Mouse (Mus musculus) ES-E14 (cell line): Measurements from ENCODE around the gene Crls1. TPM values are rescaled to one million over a fixed set of nuclear protein-coding genes. Genes with fewer than 3 reads are reported as not detected.

ENCODE experiments used
- DNase-seq: peaks from one replicate; pipeline ENCODE4 v3.0.0-alpha.2; 2013; ENCODE audit warnings: low read depth, low spot score
- H3K27ac ChIP-seq: 2 replicates; pipeline ENCODE4 v1.5.1; 2012; ENCODE audit warnings: low read depth, mild to moderate bottlenecking, low read length, moderate library complexity, mixed read lengths; ENCODE audit not compliant: poor library complexity, insufficient read depth, severe bottlenecking
- H3K36me3 ChIP-seq: 2 replicates; pipeline ENCODE4 v1.6.1; 2012; ENCODE audit warnings: mild to moderate bottlenecking, low read length, moderate library complexity, mixed read lengths; ENCODE audit not compliant: control insufficient read depth, poor library complexity, insufficient read depth, severe bottlenecking
- H3K4me1 ChIP-seq, 2 experiments: fragments of 150-350 bp in 1 of 2; sonication (generic) in 1 of 2; 2 replicates each; pipeline ENCODE4 v1.6.1; 2012; ENCODE audit warnings: low read length in 2 of 2, mild to moderate bottlenecking in 1 of 2, mixed read lengths in 1 of 2; ENCODE audit not compliant: control insufficient read depth in 2 of 2, insufficient read depth in 2 of 2, poor library complexity in 1 of 2
- H3K4me3 ChIP-seq, 2 experiments: fragments of 150-350 bp in 1 of 2; sonication (generic) in 1 of 2; 2 replicates each; pipeline ENCODE4 v1.5.1; 2012; ENCODE audit warnings: low read length in 2 of 2, low read depth in 1 of 2, mild to moderate bottlenecking in 1 of 2, mixed read lengths in 1 of 2; ENCODE audit not compliant: insufficient read depth in 1 of 2, poor library complexity in 1 of 2, severe bottlenecking in 1 of 2
- H3K9ac ChIP-seq: 2 replicates; pipeline ENCODE4 v1.6.1; 2012; ENCODE audit warnings: low read depth, mild to moderate bottlenecking, low read length, mixed read lengths; ENCODE audit not compliant: poor library complexity, insufficient read depth, severe bottlenecking
- H3K9me3 ChIP-seq: fragments of 150-350 bp; sonication (generic); 2 replicates; pipeline ENCODE4 v1.6.1; 2012; ENCODE audit warnings: low read depth, mild to moderate bottlenecking, low read length; ENCODE audit not compliant: control insufficient read depth, insufficient read depth
- CHD2 ChIP-seq: IDR thresholded peaks from 2 replicates; pipeline ENCODE4 v1.6.1; 2014; ENCODE audit warnings: mild to moderate bottlenecking, low read depth, low read length, inconsistent platforms
- HCFC1 ChIP-seq: IDR thresholded peaks from 2 replicates; pipeline ENCODE4 v1.6.1; 2012; ENCODE audit warnings: low read length, inconsistent platforms, borderline replicate concordance; ENCODE audit not compliant: insufficient read depth
- MAFK ChIP-seq: IDR thresholded peaks from 2 replicates; pipeline ENCODE4 v1.6.1; 2014; ENCODE audit warnings: mild to moderate bottlenecking, low read depth, low read length, inconsistent platforms; ENCODE audit not compliant: insufficient read depth
- ZC3H11A ChIP-seq: IDR thresholded peaks from 2 replicates; pipeline ENCODE4 v1.6.1; 2012; ENCODE audit warnings: low read depth, mild to moderate bottlenecking, inconsistent platforms, low read length, borderline replicate concordance
- ZNF384 ChIP-seq: IDR thresholded peaks from 2 replicates; pipeline ENCODE4 v1.6.1; 2012; ENCODE audit warnings: low read depth, low read length, inconsistent platforms
- in situ Hi-C, 2 experiments: fragments of 600-800 bp; cut with MboI; formaldehyde crosslinking; loops; one replicate each; pipeline ENCODE4 v1.15.1; 2025; ENCODE audit warnings: low sequenced_read_pairs in 2 of 2, inconsistent platforms in 1 of 2; ENCODE audit not compliant: unreplicated experiment in 2 of 2
- total RNA-seq: library from RNA; depleted of rRNA; stranded (reverse); fragments of 300-350 nt; gene quantifications from 2 replicates; pipeline ENCODE4 v1.2.3, GENCODE M21; 2012; rRNA removed

The Crls1 gene
- 22.0 and 29.1 TPM in 2 replicates for total RNA-seq

- peak within 1 kb of the TSS; percentile 90 to 95 for H3K4me3 ChIP-seq
- peaks cover 8 to 9% of the 10 kb centered on the region in 2 experiments for H3K4me1 ChIP-seq
- peak; percentile 94 for DNase-seq
- TF ChIP-seq HCFC1: peak; percentile 72
- TF ChIP-seq MAFK: peak; percentile 48; the same call in 1 of the 2 replicates
- TF ChIP-seq CHD2: no peak
- TF ChIP-seq ZNF384: 0 out of 2 replicates have a peak, but pooled peaks have one; percentile 23
- TF ChIP-seq ZC3H11A: 0 out of 2 replicates have a peak, but pooled peaks have one; percentile 37
- in situ Hi-C loops: no loop called here
- H3K9me3 ChIP-seq: no peaks in the 10 kb centered on the region
- no peaks in the 10 kb centered on the region; the same call in none of the 2 replicates for H3K36me3 ChIP-seq
- peak within 1 kb of the TSS; percentile 77 for H3K9ac ChIP-seq
- H3K27ac ChIP-seq: no peak within 1 kb of the TSS
Observed at GRCm38 (mm10) chr2:132846407-132847358, at the start of gene Crls1. TSS of gene Crls1 (plus strand) at chr2:132846666.

- Histone ChIP-seq H3K27ac (no peak overlapping the region), H3K4me3 (no peak overlapping the region), H3K9ac (no peak overlapping the region), H3K9me3 (no peaks in the 10 kb centered on the region), H3K36me3 (peaks cover 29% of the 10 kb centered on the region), H3K4me1 (no peaks in the 10 kb centered on the region)
- TF ChIP-seq ZC3H11A (no peak), ZNF384 (no peak), CHD2 (no peak), MAFK (no peak), HCFC1 (no peak)
- no peak for DNase-seq
- in situ Hi-C loops: no loop called here
Observed at GRCm38 (mm10) chr2:132802976-132803375, 43.5 kb upstream of the Crls1 start.

- Histone ChIP-seq H3K36me3 (peaks cover 21% of the 10 kb centered on the region), H3K9me3 (no peaks in the 10 kb centered on the region), H3K27ac (peak within 1 kb of the TSS; percentile 53), H3K9ac (peak within 1 kb of the TSS; percentile 90), H3K4me1 (peaks cover 0 to 3% of the 10 kb centered on the region in 2 experiments; a peak in 1 of 4 replicates), H3K4me3 (peak within 1 kb of the TSS; percentile 89 to 91)
- peak; percentile 97 for DNase-seq
- in situ Hi-C loops: no loop called here
- peak; percentile 72 for TF ChIP-seq HCFC1
- TF ChIP-seq MAFK: no peak
- TF ChIP-seq CHD2: peak; percentile 73
Observed at GRCm38 (mm10) chr2:132815608-132816314, 30.7 kb upstream of the Crls1 start, which contains the start of the genes Trmt6 and Mcm8. TSS of gene Trmt6 (minus strand) at chr2:132816055. TSS of gene Mcm8 (plus strand) at chr2:132816141.

GRCm38 (mm10) chr2:132841071-132841470 lies 5.4 kb upstream of the Crls1 start:
- Histone ChIP-seq H3K36me3 (peaks cover 14% of the 10 kb centered on the region), H3K9ac (no peak overlapping the region)

More at GRCm38 (mm10) chr2:132841071-132841470, 5.4 kb upstream of the Crls1 start:
- TF ChIP-seq HCFC1 (no peak), CHD2 (no peak), ZNF384 (no peak), ZC3H11A (no peak), MAFK (no peak)
- H3K4me1 ChIP-seq: no peaks in the 10 kb centered on the region
- H3K4me3 ChIP-seq: no peak overlapping the region
- in situ Hi-C loops: no loop called here
- DNase-seq: no peak
- no peaks in the 10 kb centered on the region for H3K9me3 ChIP-seq
- no peak overlapping the region for H3K27ac ChIP-seq
